Mouse (Mus musculus) cerebellum, adult 18-20 months (tissue): ENCODE measurements around the gene Dspp.

Source experiments
- DNase-seq, 2 experiments: peaks; one replicate each; pipeline ENCODE4 v3.0.0; 2021

The Dspp gene

DNA sequence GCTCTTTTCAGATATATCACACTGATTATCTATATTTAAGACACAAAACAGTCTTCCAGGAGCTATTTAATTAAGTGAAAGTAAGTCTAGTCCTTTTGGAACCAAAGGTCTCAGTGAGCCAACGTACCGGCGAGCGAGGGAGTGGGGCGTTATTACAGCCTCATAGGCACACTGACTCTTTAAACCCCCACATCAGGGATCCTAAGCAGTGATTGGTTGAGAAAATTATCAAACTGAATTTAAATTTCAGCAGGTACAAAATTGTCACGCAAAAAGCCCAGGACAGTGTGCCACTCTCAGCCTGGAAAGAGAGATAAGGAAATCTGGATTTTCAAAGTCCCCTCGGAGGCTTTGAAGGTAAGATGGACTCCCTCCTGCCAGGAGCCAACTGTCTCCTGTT, at the start of gene Dspp:
TSS of gene Dspp (plus strand) at position 301 of the 400 bp plus-strand sequence.
- DNase-seq: no peak

DNA sequence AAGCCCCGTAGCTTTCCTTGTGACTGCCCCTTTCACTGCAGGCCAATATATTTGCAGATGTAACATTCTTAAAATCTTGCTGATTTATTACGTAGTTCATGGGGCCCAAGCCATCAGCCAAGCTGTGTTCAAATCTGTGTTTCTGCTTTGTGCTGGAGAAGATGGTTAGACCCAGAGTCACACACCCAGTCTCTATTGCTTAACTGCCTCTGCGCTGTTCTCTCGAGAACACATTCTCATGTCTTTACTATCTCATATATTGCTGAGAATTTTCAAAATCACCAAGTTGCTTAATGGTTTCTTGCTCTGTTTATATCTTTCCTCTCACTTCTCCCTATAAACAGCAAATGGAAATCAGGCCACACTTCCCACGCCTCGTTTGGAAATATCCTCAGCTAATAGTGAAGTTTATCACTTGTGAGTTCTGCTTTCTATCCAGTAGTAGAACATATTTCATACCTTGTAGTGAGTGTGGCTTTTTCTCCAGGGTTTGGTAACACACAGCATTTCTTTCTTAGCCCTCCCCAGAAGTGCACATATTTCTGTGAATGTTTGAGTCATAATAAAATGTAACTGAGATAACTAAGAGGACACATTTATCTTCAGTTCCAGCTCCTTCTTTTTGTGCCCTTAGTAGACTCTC, 46.4 kb upstream of the Dspp start:
- DNase-seq: no peak

DNA sequence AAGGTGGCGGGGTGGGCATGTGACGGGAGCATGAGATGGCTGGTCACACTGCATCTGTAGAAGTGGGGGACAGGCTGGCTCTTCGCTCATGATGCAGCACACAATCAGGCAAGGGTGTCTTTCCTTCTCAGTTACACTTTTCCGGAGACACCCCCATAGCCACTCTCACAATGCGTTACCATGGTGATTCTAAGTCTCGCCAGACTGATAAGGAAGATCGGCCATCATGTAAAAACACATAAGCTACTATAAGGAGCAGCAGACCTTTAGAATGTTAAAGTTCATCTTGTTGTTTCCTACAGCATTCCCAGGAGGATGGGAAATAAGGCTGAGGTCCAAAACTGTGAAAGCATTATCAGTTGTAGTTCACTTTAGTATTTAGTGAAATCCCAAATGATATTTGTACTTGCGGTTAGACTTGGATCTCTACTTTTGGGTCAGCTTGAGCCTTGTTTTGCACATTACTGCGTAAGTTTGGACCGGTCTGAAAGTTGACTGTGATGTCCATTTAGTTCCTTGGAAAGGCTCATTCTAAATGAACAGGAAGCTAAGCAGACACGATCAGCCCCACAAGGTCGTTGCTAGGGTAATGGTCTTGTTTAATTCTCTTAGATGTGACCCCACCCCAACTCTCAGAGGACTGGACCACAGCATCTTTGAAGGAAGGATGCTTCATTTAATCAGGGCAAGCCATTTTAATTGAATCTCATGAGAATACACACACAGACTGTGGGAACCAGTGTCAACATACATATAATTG, 43.8 kb upstream of the Dspp start:
- DNase-seq: no peak

DNA sequence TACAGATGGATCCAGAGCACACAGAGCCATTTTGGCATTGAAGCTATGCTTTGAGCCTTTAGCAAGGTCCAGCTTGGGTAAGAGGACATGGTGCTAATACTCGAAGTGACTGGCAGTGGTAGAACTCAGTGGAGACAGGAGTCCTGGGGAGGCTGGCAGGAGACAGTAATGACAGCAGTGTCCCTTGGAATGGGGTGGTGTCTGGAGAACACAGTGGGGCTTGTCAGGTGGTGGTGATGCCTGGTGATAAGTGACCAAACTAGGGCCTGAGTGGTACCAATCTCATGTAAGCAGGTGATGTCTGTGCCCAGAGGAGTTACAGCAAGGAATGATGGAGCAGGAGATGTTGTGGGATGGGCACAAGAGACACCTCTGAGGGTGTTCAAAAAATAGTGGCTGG, 43.2 kb upstream of the Dspp start:
- DNase-seq: no peak

DNA sequence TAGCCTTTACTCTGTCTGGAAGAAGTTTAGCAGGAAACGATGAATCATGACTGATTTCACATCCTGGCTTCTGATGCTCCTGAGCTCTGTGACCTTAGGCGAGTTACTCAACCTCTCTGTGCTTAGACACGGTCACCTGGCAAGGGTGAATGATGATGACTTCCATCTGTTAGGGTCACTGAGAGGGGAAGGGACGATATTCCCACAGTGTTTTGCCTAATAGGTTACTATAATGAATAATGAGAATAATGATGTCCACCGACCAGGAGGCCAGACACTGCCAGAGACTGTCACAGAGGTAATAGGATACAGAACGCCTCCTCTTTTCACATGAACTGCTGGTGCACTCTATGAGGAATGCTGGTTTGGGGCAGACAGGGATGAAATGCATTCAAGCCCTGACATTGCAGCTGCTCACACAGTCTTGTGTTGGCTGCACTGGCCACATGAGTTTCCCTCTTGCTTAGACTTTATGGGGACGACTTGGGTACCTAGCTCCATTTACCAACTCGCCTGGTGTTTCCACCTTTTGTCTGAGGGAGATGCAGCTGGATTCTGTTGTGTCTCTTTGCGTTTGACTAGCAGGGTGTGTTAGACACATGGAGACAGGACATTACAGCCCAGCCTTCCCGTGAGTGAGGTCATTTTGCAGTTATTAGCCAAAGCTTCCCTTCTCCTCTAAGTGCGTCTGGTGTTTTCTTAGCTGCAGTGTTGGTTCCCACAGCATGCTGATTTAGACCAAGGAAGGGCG, 42.1 kb upstream of the Dspp start:
- no peak for DNase-seq

DNA sequence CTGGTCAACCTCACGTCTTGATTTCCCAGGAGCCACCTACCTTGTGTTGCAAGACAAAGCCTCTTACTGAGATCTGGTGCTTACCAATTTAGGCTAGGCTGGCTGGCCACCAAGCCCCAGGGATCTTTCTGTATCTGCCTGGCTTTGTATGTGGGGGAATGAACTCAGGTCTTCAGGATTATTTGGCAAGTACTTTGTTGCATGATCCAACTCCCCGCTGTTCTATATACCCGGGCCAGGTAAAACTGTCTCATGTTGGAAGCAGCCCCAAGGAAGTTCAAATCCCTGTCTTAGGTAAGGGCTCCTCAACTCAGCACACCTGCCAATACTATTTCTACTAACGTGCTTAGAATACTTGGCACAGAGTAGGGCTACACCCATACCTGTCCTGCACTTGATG, 39.6 kb upstream of the Dspp start:
- DNase-seq: no peak

DNA sequence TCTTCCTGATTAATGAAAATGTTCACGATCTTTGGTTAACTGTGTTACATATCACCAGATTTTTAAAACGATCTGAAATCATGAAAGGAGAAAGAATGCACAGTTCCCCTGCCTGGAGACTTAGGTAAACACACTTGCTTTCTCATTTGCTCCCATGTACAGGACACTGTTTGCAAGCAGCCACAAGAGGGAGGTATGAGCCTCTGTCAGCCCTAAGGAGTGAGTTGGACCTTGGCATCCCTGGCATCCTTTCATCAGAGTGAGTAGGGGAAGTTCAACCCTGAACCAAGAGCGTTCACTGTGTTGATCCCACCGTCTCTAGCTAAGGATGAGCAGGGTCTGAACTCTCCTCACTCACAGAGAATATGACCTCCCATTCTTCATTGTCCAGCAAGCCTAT, 39.0 kb upstream of the Dspp start:
- peak in 1 of 2 experiments; percentile 16 for DNase-seq

DNA sequence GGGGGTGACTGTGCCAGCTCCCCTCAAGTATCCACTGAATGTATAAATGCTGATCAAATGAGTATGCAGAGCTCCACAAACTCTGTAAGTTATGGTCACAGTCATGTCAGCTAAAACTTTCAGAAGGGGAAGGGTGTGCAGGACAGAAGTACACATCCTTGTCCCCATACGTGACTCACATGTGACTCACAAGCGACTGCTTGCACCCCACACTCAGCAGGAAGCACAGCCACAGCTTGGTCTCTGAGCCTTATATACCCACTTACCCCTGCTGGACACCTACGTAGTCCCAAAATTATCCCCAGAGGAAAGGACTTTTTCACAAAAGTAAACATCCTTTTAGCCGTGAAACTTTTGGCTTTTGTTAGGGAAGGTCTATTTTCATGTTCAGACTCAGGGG, 36.8 kb upstream of the Dspp start:
- no peak for DNase-seq

DNA sequence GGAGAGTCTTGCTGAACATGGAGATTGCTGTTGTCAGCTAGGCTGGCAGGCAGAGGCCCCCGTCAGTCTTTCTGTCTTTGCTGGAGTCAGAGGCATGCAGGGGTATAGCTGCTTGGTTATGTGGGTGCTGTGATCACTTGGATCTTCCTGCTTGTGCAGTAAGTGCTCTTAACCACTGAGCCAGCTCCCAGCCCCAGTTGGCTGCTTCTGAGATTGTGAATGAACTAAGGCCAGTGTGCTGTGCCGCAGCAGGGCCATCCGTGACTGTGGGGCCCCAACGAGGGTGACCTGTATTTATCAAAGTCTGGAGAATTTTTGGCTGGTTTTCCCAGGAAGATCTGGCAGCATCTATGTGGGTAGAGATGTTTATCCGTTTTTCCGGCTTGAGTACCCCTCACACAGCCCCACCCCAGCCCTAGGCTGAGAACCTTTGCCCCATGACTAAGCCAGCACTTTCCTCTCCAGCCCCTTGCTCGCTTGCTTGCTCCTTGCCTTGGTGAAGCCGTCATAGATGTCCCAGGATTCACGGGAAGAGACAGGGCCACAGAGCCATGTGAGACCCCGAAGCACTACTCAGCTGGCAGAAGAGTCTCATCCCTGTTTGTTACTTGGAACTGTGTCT, 32.5 kb upstream of the Dspp start:
- DNase-seq: no peak

DNA sequence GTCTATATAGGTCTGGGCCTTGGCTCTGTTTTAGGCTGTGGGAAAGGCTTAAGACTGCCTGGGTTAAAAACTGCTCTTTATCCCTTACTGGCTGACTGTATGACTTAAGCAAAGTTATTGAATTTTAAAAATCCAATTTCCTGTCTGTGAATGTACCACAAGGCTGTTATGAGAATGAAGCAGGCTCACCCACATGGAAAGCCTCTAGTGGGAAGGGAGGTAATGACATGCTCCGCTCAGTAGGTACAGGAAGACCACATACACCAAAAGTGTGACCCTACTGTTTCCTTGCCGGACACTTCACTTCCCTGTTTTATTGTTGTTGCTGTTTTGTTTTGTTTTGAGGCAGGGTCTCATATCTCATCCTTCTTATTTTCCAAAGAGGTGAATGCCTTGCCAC, 29.4 kb upstream of the Dspp start:
- DNase-seq: no peak

DNA sequence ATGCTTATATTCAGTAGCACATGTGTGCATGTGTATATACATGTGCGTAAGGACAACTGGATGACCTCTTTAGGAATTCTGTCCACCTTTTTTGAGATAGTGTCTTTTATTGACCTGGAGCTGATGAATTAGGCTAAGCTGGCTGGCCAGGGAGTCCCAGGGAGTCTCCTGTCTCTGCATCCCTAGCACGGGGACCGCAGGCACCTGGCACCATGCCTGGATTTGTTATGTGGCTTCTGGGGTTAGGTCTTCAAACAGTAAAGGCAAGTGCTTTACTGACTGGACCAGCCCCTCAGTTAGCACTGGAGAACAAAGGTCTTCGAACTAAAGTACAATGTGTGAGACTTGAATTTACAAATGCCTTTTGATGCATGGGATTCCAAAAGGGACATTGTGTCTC, 26.5 kb upstream of the Dspp start:
- DNase-seq: no peak

DNA sequence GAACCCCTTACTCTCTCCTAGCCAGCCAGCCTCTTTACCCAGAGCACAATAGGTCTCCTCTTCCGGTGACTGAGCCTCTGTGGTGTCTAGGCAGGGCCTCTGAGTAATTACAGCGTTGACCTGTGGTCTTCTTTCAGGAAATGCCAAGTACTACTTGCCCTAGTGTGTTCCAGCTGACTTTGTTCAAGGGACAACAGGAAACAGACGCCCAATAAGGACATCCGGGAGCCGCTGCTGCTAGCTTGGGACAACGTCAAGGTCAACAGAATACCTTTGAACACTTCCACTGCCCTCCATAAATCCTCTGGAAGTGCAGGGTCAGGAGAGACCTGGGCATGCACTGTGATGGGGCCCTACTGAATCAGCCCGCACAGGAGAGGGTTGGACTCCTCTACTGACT, 21.2 kb upstream of the Dspp start:
- no peak for DNase-seq

DNA sequence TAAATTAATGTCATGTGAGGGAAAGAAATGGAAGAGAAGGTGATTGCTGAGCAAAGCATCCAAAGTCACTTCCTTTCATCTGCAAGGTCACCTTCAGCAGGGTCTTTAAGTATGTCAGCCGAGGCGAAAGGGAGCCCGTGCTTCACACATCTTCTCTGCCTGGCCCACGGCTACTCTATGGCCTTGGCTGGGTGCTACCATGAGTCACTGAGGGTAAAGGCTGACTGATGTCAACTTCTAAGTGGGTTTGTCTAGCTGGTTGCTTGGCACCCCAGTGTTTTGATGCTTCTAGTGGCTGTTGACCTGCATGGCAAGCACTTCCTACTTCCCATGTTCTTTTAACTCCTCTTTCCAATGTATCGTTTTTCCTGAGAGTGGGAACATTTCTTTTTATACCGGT, 20.3 kb upstream of the Dspp start:
- no peak for DNase-seq

DNA sequence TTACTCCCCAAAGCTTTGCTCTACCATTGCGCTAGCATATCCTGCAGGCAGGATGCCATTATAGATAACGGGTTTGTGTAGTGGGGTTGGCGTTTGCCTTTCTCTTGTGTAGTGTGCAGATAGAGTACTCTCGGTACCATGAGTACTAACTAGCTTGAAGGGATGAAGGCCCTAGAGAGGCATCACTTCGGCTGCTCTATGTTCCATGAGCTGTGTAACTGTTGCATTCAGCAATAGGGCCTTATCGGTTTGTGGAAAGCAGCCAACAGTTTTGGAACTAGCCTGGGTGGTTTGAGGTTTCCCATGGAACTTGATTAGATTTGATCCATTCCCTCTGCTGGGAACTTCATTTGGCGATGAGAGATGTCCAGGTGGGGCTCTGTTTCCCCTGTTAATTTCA, 12.8 kb upstream of the Dspp start:
- DNase-seq: no peak

DNA sequence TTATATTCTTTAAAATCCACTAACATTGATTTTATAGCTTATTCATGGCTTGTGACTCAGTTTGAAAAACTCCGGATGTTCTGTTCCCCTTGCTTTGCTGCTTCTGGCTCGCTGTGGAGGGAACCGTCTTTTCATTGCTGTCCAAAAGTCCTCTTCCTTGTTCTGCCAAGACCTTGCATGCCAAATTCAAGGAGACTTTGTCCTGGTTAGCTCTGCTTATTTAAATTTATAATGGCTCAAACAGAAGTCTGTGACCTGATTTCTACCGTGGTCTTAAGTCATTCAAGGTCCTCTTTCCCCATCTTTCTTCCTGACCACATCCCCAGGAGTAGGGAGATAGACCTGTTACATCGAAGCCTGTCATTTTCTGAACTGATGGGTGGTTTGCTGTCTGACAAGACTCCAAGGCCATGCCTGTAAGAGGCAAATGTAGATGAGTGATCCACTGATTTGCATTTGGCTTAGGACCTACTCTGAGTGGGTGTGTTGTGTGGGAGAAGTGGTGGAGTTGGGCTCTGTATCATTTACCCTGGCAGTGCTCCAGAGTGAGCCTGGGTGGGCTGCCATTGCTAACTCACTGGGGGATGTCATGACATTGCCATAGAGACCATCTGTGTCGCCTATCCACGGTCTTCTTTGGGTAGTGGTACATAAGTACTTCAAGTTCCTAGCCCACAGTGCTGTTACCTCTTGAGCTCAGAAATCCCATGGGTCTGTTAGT, 12.0 kb upstream of the Dspp start:
- DNase-seq: peak; percentile 1 to 3

DNA sequence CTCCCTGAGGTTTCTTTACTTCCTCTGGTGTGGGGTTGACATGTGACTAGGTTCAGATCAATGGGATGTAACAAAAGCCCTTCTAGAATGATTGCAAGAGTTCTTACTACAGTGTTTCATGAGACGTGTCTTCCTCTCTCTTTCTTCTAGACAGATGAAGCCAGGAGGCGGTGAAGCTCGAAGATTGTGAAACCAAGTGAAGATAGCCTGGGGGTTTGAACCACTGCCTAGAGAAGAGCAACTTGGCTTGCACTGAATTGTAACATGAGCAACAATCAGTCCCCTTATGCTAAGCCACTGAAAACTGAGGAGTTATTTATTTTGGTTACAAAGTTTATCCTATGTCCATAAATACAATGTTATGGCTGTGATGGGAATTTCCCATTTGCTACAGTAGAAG, 9.9 kb upstream of the Dspp start:
- DNase-seq: no peak

DNA sequence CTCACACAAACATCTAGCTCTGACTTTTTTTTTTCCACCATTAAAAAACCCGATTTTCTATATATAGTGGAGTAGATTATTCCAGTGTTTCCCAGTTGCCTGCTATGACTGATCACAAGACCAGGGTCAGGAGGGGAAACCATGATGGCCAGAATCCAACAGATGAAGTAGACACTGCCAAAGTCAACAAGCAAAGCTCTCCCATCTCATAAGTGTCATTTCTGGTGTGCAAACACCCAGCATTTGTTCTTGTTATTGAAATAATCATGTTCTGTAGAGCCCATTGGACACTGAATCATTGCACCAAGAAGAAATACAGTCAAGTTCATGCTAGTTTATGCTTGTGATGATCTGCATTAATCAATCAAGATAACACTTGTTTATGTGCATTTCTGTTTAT, 9.1 kb upstream of the Dspp start:
- DNase-seq: no peak

DNA sequence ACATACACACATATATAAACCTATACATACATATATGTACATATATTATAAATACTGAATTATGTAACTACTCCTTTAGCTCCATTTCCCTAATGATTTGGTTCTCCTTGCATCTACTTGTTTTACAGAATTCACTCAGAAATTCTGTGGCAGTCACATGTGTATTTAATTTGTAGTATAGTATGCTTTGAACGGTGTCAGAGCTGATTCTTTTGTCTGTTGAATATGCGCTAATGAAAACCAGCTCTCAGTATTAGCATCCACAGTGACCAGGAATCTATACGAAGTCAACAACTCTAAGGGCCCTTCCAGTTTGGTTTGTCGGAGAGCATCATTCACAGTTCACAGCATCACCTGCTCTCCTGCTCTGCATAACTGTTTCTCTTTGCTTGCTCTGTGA, 7.0 kb upstream of the Dspp start:
- no peak for DNase-seq

DNA sequence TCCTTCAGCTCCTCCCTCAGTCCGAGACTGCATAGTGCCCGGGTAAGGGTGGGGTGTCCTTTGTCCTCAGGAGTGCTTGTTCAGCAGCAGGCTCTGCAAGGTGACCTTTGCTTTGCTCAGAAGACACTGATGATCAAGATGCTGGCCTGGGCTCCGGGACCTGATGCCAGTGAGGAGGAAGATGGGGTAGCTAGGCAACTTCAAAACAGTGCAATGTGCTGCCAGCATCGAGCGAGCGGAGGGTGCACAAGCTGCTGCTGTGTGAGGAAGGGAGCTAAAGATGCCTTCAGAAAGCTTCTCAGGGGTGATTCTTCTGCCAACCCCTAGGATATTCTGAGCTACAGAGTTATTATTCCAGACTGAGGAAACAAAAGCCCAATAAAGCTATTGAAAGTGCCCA, 2.6 kb downstream of the Dspp start:
- no peak for DNase-seq

DNA sequence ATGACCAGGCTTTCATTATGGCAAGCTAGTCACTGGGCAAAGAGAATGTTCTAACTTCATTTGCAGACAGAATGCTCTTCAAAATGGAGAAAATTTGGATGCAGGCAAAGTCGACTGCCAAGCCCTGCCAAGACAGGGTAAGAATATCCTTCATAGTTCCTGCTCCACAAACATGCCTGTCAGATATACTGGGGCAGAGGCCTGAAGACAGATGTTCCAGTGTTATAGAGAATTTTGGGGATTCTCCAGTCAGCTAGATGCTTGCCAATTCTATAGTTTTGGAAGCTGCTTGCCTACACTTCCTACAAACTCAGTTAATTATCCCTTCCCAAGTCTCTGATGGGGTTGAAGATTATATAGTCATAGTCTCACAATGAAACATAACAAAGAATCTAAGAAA, 13.2 kb downstream of the Dspp start:
- DNase-seq: no peak

DNA sequence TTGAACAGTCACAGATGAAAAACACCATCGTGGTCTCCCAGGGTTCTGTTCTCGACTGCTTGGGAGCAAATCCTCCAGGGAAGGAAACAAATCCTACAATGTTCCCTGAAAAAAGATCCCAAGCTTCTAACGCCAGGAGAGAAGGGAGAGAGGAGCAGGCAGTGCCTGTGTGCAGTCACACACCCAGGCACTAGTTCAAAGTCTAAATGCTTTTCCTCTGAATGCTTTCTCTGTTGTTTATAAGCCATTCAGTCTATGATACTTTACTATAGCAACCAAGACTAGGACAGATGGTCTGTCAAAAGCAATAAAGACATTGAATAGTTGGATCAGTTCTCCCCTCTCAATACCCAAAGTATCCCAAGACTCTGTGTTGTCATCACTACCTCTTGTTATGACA, 16.8 kb downstream of the Dspp start:
- DNase-seq: no peak

DNA sequence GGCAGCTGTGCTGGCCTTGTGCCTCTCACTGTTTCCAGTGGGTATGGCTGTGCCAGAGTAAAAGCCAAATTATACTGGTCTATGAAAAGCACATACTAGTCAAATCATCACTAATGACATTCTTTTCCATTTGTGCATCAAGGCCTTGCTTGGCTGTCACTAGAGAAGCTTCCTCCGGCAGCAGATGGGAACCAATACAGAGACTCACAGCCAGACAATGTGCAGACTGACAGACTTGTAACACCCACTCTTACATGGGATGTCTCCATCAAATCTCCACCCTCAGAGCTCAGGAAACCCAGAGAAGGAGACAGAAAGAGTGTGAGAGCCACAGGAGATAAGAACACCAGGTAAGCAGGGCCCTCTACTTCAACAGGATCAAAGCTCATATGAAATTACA, 24.6 kb downstream of the Dspp start:
- no peak for DNase-seq
